Mouse (Mus musculus) heart, adult 2 months (tissue): ENCODE data around the gene 1700029P11Rik.

Experiments
- CTCF ChIP-seq: fragments of 200-600 bp; IDR thresholded peaks from 2 replicates; pipeline ENCODE4 v1.8.1; 2022; ENCODE audit warnings: antibody characterized with exemption, mild to moderate bottlenecking, moderate library complexity
- EP300 ChIP-seq: fragments of 200-500 bp; IDR thresholded peaks from 2 replicates; pipeline ENCODE4 v1.6.1; 2011; ENCODE audit warnings: low read depth, low read length, control low read depth; ENCODE audit not compliant: insufficient read depth
- POLR2A ChIP-seq: fragments of 200-500 bp; IDR thresholded peaks from 2 replicates; pipeline ENCODE4 v1.6.1; 2011; ENCODE audit warnings: mild to moderate bottlenecking, low read depth, low read length, control low read depth; ENCODE audit not compliant: insufficient read depth

GRCm38 (mm10) chr15:81964980-81965545 lies 15.3 kb upstream of the 1700029P11Rik start:
- no peak for TF ChIP-seq CTCF
- no peak for TF ChIP-seq POLR2A
- no peak for TF ChIP-seq EP300
